Mouse (Mus musculus) forebrain, embryonic 11.5 days (tissue): ENCODE measurements around the gene Ttn. TPM values are rescaled to one million over a fixed set of nuclear protein-coding genes. Genes with fewer than 3 reads are reported as not detected.

Experiments used
- ATAC-seq: fragments of 200-750 bp; cut with Nextera tagmentation; replicated peaks from 2 replicates; pipeline ENCODE4 v1.8.0; 2017; ENCODE audit warnings: moderate TSS enrichment; ENCODE audit not compliant: low FRiP score
- DNase-seq: peaks from one replicate; pipeline ENCODE4 v3.0.0-alpha.2; 2017; ENCODE audit warnings: low spot score
- H3K27ac ChIP-seq: fragments of 300-500 bp; sonication (generic); 2 replicates; pipeline ENCODE4 v1.5.1; 2014; ENCODE audit warnings: low read depth, low read length
- H3K27me3 ChIP-seq: fragments of 300-500 bp; sonication (generic); 2 replicates; pipeline ENCODE4 v1.6.1; 2014; ENCODE audit warnings: mild to moderate bottlenecking, low read length, mixed read lengths; ENCODE audit not compliant: control insufficient read depth, insufficient read depth
- H3K36me3 ChIP-seq: fragments of 300-500 bp; sonication (generic); 2 replicates; pipeline ENCODE4 v1.6.1; 2014; ENCODE audit warnings: mild to moderate bottlenecking, low read length, moderate library complexity, mixed read lengths; ENCODE audit not compliant: control insufficient read depth, insufficient read depth
- H3K4me1 ChIP-seq: fragments of 300-500 bp; sonication (generic); replicated peaks from 2 replicates; pipeline ENCODE4 v1.6.1; 2014; ENCODE audit warnings: low read length, mixed read lengths; ENCODE audit not compliant: control insufficient read depth, insufficient read depth
- H3K4me2 ChIP-seq: fragments of 300-500 bp; sonication (generic); 2 replicates; pipeline ENCODE4 v1.6.1; 2014; ENCODE audit warnings: low read depth, mild to moderate bottlenecking, low read length, moderate library complexity, mixed read lengths; ENCODE audit not compliant: severe bottlenecking
- H3K4me3 ChIP-seq: fragments of 300-500 bp; sonication (generic); 2 replicates; pipeline ENCODE4 v1.5.1; 2014; ENCODE audit warnings: low read depth, low read length
- H3K9ac ChIP-seq: fragments of 300-500 bp; sonication (generic); 2 replicates; pipeline ENCODE4 v1.6.1; 2014; ENCODE audit warnings: low read length
- H3K9me3 ChIP-seq: fragments of 300-500 bp; sonication (generic); 2 replicates; pipeline ENCODE4 v1.6.1; 2016; ENCODE audit warnings: low read length, mixed read lengths; ENCODE audit not compliant: control insufficient read depth
- WGBS: fragments of 180-500 bp; shearing (Covaris S2); extraction: QIAGEN DNeasy Blood & Tissue Kit; methylation state at CpG from one replicate; pipeline ENCODE4 v1.1.7; 2014; 5-methylcytosine and 5-hydroxymethylcytosine counted together
- polyA plus RNA-seq: library from polyadenylated mRNA; unstranded; fragments of >200 nt; fragmentation: Nextera tagmentation; extraction: Ambion mirVana; gene quantifications from 2 replicates; pipeline ENCODE4 v1.2.1, GENCODE M21; 2014

Gene Ttn
- polyA plus RNA-seq, 1 experiment from 2014 or later = 0.04 TPM

- Histone ChIP-seq H3K27me3 (no peaks in the 10 kb centered on the region), H3K9ac (no peak overlapping the region), H3K4me3 (no peak overlapping the region), H3K4me1 (no peaks in the 10 kb centered on the region), H3K9me3 (peaks cover 8% of the 10 kb centered on the region; the same call in 1 of the 2 replicates), H3K4me2 (no peak overlapping the region), H3K27ac (no peak overlapping the region), H3K36me3 (no peaks in the 10 kb centered on the region)
- ATAC-seq (no peak), DNase-seq (no peak)
- 95% methylated on average over 6 of the region's 6 CpGs for WGBS
Measured at GRCm38 (mm10) chr2:76762154-76762553, 220.2 kb downstream of the Ttn start.

- WGBS = 93% methylated on average over 15 of the region's 15 CpGs
- H3K4me2 ChIP-seq = no peak overlapping the region
- peaks cover 12% of the 10 kb centered on the region; the same call in 1 of the 2 replicates for H3K9me3 ChIP-seq
- H3K9ac ChIP-seq = no peak overlapping the region
- DNase-seq = no peak
- no peak overlapping the region for H3K4me3 ChIP-seq
- no peaks in the 10 kb centered on the region for H3K36me3 ChIP-seq
- no peak overlapping the region for H3K27ac ChIP-seq
- H3K4me1 ChIP-seq = no peaks in the 10 kb centered on the region
- no peaks in the 10 kb centered on the region for H3K27me3 ChIP-seq
- no peak for ATAC-seq
Measured at GRCm38 (mm10) chr2:76756461-76756860, 225.9 kb downstream of the Ttn start.

GRCm38 (mm10) chr2:76751993-76752392 lies 230.4 kb downstream of the Ttn start:
- 91% methylated on average over 6 of the region's 6 CpGs for WGBS

GRCm38 (mm10) chr2:76749341-76750110 lies 232.8 kb downstream of the Ttn start:
- WGBS = 95% methylated on average over 21 of the region's 21 CpGs
- H3K4me2 ChIP-seq = no peak overlapping the region
- DNase-seq = no peak
- no peak for ATAC-seq
- H3K9me3 ChIP-seq = no peaks in the 10 kb centered on the region; the same call in 1 of the 2 replicates
- H3K4me1 ChIP-seq = no peaks in the 10 kb centered on the region
- H3K27me3 ChIP-seq = no peaks in the 10 kb centered on the region
- H3K27ac ChIP-seq = no peak overlapping the region
- no peaks in the 10 kb centered on the region for H3K36me3 ChIP-seq
- no peak overlapping the region for H3K4me3 ChIP-seq
- H3K9ac ChIP-seq = no peak overlapping the region

More at GRCm38 (mm10) chr2:76751993-76752392, 230.4 kb downstream of the Ttn start:
- no peaks in the 10 kb centered on the region for H3K36me3 ChIP-seq
- ATAC-seq = no peak
- H3K4me2 ChIP-seq = no peak overlapping the region
- H3K4me1 ChIP-seq = no peaks in the 10 kb centered on the region
- no peak for DNase-seq
- no peak overlapping the region for H3K4me3 ChIP-seq
- H3K27ac ChIP-seq = no peak overlapping the region
- no peak overlapping the region for H3K9ac ChIP-seq
- H3K27me3 ChIP-seq = no peaks in the 10 kb centered on the region
- peaks cover 4% of the 10 kb centered on the region; the same call in 1 of the 2 replicates for H3K9me3 ChIP-seq

- Histone ChIP-seq H3K9me3 (no peaks in the 10 kb centered on the region; the same call in 1 of the 2 replicates), H3K27ac (no peak overlapping the region), H3K4me1 (no peaks in the 10 kb centered on the region), H3K9ac (no peak overlapping the region), H3K4me2 (no peak overlapping the region), H3K27me3 (no peaks in the 10 kb centered on the region), H3K36me3 (no peaks in the 10 kb centered on the region), H3K4me3 (no peak overlapping the region)
- WGBS = 97% methylated on average over 14 of the region's 14 CpGs
- ATAC-seq (no peak), DNase-seq (no peak)
Measured at GRCm38 (mm10) chr2:76748696-76749095, 233.7 kb downstream of the Ttn start.

- Histone ChIP-seq H3K27me3 (no peaks in the 10 kb centered on the region), H3K9me3 (no peaks in the 10 kb centered on the region), H3K4me3 (no peak overlapping the region), H3K36me3 (no peaks in the 10 kb centered on the region), H3K4me1 (no peaks in the 10 kb centered on the region), H3K9ac (no peak overlapping the region), H3K27ac (no peak overlapping the region), H3K4me2 (no peak overlapping the region)
- no peak for DNase-seq
- ATAC-seq = no peak
- WGBS = 94% methylated on average over 14 of the region's 14 CpGs
Measured at GRCm38 (mm10) chr2:76719650-76720049, 262.7 kb downstream of the Ttn start.

- H3K36me3 ChIP-seq = no peaks in the 10 kb centered on the region
- no peaks in the 10 kb centered on the region for H3K27me3 ChIP-seq
- peaks cover 6% of the 10 kb centered on the region for H3K9me3 ChIP-seq
- H3K9ac ChIP-seq = no peak overlapping the region
- H3K4me1 ChIP-seq = no peaks in the 10 kb centered on the region
- H3K4me3 ChIP-seq = no peak overlapping the region
- ATAC-seq = no peak
- no peak for DNase-seq
- no peak overlapping the region for H3K27ac ChIP-seq
- H3K4me2 ChIP-seq = no peak overlapping the region
- WGBS = 76% methylated on average over 8 of the region's 8 CpGs
Measured at GRCm38 (mm10) chr2:76714984-76715383, 267.4 kb downstream of the Ttn start.

- WGBS = 98% methylated on average over 3 of the region's 3 CpGs
- ATAC-seq = no peak
- Histone ChIP-seq H3K27me3 (no peaks in the 10 kb centered on the region), H3K4me2 (no peak overlapping the region), H3K36me3 (no peaks in the 10 kb centered on the region; the same call in 1 of the 2 replicates), H3K9me3 (peaks cover 6% of the 10 kb centered on the region), H3K4me1 (no peaks in the 10 kb centered on the region), H3K27ac (no peak overlapping the region), H3K4me3 (no peak overlapping the region), H3K9ac (no peak overlapping the region)
- no peak for DNase-seq
Measured at GRCm38 (mm10) chr2:76708512-76708911, 273.8 kb downstream of the Ttn start.

- Histone ChIP-seq H3K9me3 (peaks cover 2% of the 10 kb centered on the region), H3K4me3 (no peak overlapping the region), H3K27me3 (no peaks in the 10 kb centered on the region), H3K27ac (no peak overlapping the region), H3K36me3 (no peaks in the 10 kb centered on the region; the same call in 1 of the 2 replicates), H3K4me2 (no peak overlapping the region), H3K9ac (no peak overlapping the region), H3K4me1 (no peaks in the 10 kb centered on the region)
- 88% methylated on average over 13 of the region's 13 CpGs for WGBS
- DNase-seq (no peak), ATAC-seq (no peak)
Measured at GRCm38 (mm10) chr2:76705655-76706054, 276.7 kb downstream of the Ttn start.
